Mouse (Mus musculus) brain, embryonic 14.5 days (tissue): ENCODE measurements around the gene Cpm.

ENCODE experiments used
- CTCF ChIP-seq: fragments of 200-500 bp; IDR thresholded peaks from 2 replicates; pipeline ENCODE4 v1.5.1; 2012; ENCODE audit warnings: inconsistent platforms, mild to moderate bottlenecking, moderate library complexity, borderline replicate concordance; ENCODE audit not compliant: insufficient read depth, insufficient read length; ENCODE audit errors: extremely low read depth
- POLR2A ChIP-seq: fragments of 200-500 bp; IDR thresholded peaks from 2 replicates; pipeline ENCODE4 v1.6.1; 2012; ENCODE audit warnings: mild to moderate bottlenecking, inconsistent platforms, borderline replicate concordance; ENCODE audit not compliant: poor library complexity, insufficient read depth, insufficient read length, severe bottlenecking; ENCODE audit errors: extremely low read depth

DNA sequence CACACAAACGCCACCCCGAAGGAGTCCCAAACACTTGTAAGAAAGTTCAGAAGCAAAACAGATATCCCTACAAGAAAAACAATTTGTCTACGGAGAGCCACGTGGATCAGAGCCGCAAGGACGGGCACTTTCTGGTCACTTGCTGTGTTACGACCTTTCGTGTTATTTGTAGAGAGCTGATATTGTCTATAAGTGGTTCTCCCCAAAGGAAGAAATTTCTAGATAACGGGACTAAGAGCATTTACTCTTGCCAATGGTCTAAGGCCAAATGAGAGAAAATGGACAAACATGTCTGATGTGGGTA lies 54.4 kb downstream of the Cpm start:
- no peak for TF ChIP-seq CTCF
- no peak for TF ChIP-seq POLR2A
